Mouse (Mus musculus) intestine, embryonic 14.5 days (tissue): Measurements from ENCODE around the gene Gtf2h2. TPM values are rescaled to one million over a fixed set of nuclear protein-coding genes. Genes with fewer than 3 reads are reported as not detected.

ENCODE experiments used
- polyA plus RNA-seq: library from polyadenylated mRNA; unstranded; fragments of >200 nt; fragmentation: Nextera tagmentation; extraction: Ambion mirVana; gene quantifications from 2 replicates; pipeline ENCODE4 v1.2.1, GENCODE M21; 2014

The Gtf2h2 gene
- polyA plus RNA-seq, 1 experiment from 2014 or later, result 81.6 TPM

Other genes with a start within 250 kb of the Gtf2h2 start
- 5.4 and 5.6 TPM in 2 replicates for gene Naip5, start 246.3 kb downstream of the Gtf2h2 start, polyA plus RNA-seq
- 5.1 and 5.3 TPM in 2 replicates for gene Naip6, start 174.9 kb downstream of the Gtf2h2 start, polyA plus RNA-seq
- 0.89 and 1.3 TPM in 2 replicates for gene Naip1, start 39.7 kb downstream of the Gtf2h2 start, polyA plus RNA-seq
- gene Ocln, start 60.1 kb upstream of the Gtf2h2 start, polyA plus RNA-seq, result 71.7 and 74.6 TPM in 2 replicates
- 24.0 and 25.6 TPM in 2 replicates for gene Marveld2, start 124.4 kb upstream of the Gtf2h2 start, polyA plus RNA-seq
- 287 TPM in 2 replicates for gene Ak6, start 158.4 kb upstream of the Gtf2h2 start, polyA plus RNA-seq
- gene Rad17, start 158.5 kb upstream of the Gtf2h2 start, polyA plus RNA-seq, result 20.3 TPM in 2 replicates
- 9.6 and 14.2 TPM in 2 replicates for gene Taf9, start 159.0 kb upstream of the Gtf2h2 start, polyA plus RNA-seq
- gene Ccdc125, start 177.1 kb upstream of the Gtf2h2 start, polyA plus RNA-seq, result 9.3 and 10.1 TPM in 2 replicates
- 79.3 and 87.3 TPM in 2 replicates for gene Cdk7, start 238.4 kb upstream of the Gtf2h2 start, polyA plus RNA-seq